Mouse (Mus musculus): ENCODE measurements around the gene Dnajc13.

Gene Dnajc13

GRCm38 (mm10) chr9:104251111-104251510 lies 11.6 kb downstream of the Dnajc13 start:
- Histone ChIP-seq H3K27me3 (ENCODE audit: insufficient read depth, low read length) (no peaks in the 10 kb centered on the region), H3K9me3 (ENCODE audit: low read length) (no peaks in the 10 kb centered on the region), H3K36me3 (ENCODE audit: insufficient read depth, low read length) (peaks cover 14% of the 10 kb centered on the region; the same call in 1 of the 2 replicates), H3K4me3 (replicated peaks; ENCODE audit: low read length) (no peak overlapping the region), H3K4me1 (replicated peaks; ENCODE audit: low read depth, low read length) (peaks cover 60% of the 10 kb centered on the region)
- TF ChIP-seq CTCF (conservative IDR thresholded peaks at IDR 0.05; ENCODE audit: low read length) (no peak), POU5F1 (IDR thresholded peaks at IDR 0.05; ENCODE audit: borderline replicate concordance, low read length) (no peak), NANOG (IDR thresholded peaks at IDR 0.05; ENCODE audit: borderline replicate concordance, low read length) (no peak)

GRCm38 (mm10) chr9:104247307-104247987 lies 15.3 kb downstream of the Dnajc13 start:
- peaks cover 37% of the 10 kb centered on the region for H3K4me1 ChIP-seq (replicated peaks; ENCODE audit: low read depth, low read length)
- no peak for TF ChIP-seq POU5F1 (IDR thresholded peaks at IDR 0.05; ENCODE audit: borderline replicate concordance, low read length)
- TF ChIP-seq CTCF (conservative IDR thresholded peaks at IDR 0.05; ENCODE audit: low read length): no peak
- no peak for TF ChIP-seq NANOG (IDR thresholded peaks at IDR 0.05; ENCODE audit: borderline replicate concordance, low read length)
- peaks cover 39% of the 10 kb centered on the region for H3K36me3 ChIP-seq (ENCODE audit: insufficient read depth, low read length)
- H3K4me3 ChIP-seq (replicated peaks; ENCODE audit: low read length): no peak overlapping the region
- H3K9me3 ChIP-seq (ENCODE audit: low read length): no peaks in the 10 kb centered on the region
- H3K27me3 ChIP-seq (ENCODE audit: insufficient read depth, low read length): no peaks in the 10 kb centered on the region

GRCm38 (mm10) chr9:104243799-104244466 lies 18.8 kb downstream of the Dnajc13 start:
- no peaks in the 10 kb centered on the region for H3K27me3 ChIP-seq (ENCODE audit: insufficient read depth, low read length)
- H3K4me1 ChIP-seq (replicated peaks; ENCODE audit: low read depth, low read length): peaks cover 38% of the 10 kb centered on the region
- TF ChIP-seq CTCF (conservative IDR thresholded peaks at IDR 0.05; ENCODE audit: low read length) (no peak), POU5F1 (IDR thresholded peaks at IDR 0.05; ENCODE audit: borderline replicate concordance, low read length) (no peak), NANOG (IDR thresholded peaks at IDR 0.05; ENCODE audit: borderline replicate concordance, low read length) (no peak)
- H3K9me3 ChIP-seq (ENCODE audit: low read length): no peaks in the 10 kb centered on the region
- no peak overlapping the region for H3K4me3 ChIP-seq (replicated peaks; ENCODE audit: low read length)
- peaks cover 52% of the 10 kb centered on the region for H3K36me3 ChIP-seq (ENCODE audit: insufficient read depth, low read length)

GRCm38 (mm10) chr9:104240146-104240545 lies 22.6 kb downstream of the Dnajc13 start:
- H3K9me3 ChIP-seq (ENCODE audit: low read length): no peaks in the 10 kb centered on the region
- TF ChIP-seq NANOG (IDR thresholded peaks at IDR 0.05; ENCODE audit: borderline replicate concordance, low read length) (no peak), POU5F1 (IDR thresholded peaks at IDR 0.05; ENCODE audit: borderline replicate concordance, low read length) (no peak), CTCF (conservative IDR thresholded peaks at IDR 0.05; ENCODE audit: low read length) (no peak)
- H3K36me3 ChIP-seq (ENCODE audit: insufficient read depth, low read length): peaks cover 65% of the 10 kb centered on the region
- H3K4me3 ChIP-seq (replicated peaks; ENCODE audit: low read length): no peak overlapping the region
- H3K27me3 ChIP-seq (ENCODE audit: insufficient read depth, low read length): no peaks in the 10 kb centered on the region
- H3K4me1 ChIP-seq (replicated peaks; ENCODE audit: low read depth, low read length): peaks cover 29% of the 10 kb centered on the region

GRCm38 (mm10) chr9:104239076-104239475 lies 23.7 kb downstream of the Dnajc13 start:
- TF ChIP-seq CTCF (conservative IDR thresholded peaks at IDR 0.05; ENCODE audit: low read length) (no peak), POU5F1 (IDR thresholded peaks at IDR 0.05; ENCODE audit: borderline replicate concordance, low read length) (no peak), NANOG (IDR thresholded peaks at IDR 0.05; ENCODE audit: borderline replicate concordance, low read length) (no peak)
- Histone ChIP-seq H3K4me1 (replicated peaks; ENCODE audit: low read depth, low read length) (peaks cover 29% of the 10 kb centered on the region), H3K4me3 (replicated peaks; ENCODE audit: low read length) (no peak overlapping the region), H3K27me3 (ENCODE audit: insufficient read depth, low read length) (no peaks in the 10 kb centered on the region), H3K36me3 (ENCODE audit: insufficient read depth, low read length) (peaks cover 73% of the 10 kb centered on the region), H3K9me3 (ENCODE audit: low read length) (no peaks in the 10 kb centered on the region)

GRCm38 (mm10) chr9:104236256-104236930 lies 26.3 kb downstream of the Dnajc13 start:
- Histone ChIP-seq H3K4me1 (replicated peaks; ENCODE audit: low read depth, low read length) (peaks cover 21% of the 10 kb centered on the region), H3K4me3 (replicated peaks; ENCODE audit: low read length) (no peak overlapping the region), H3K27me3 (ENCODE audit: insufficient read depth, low read length) (no peaks in the 10 kb centered on the region), H3K9me3 (ENCODE audit: low read length) (no peaks in the 10 kb centered on the region), H3K36me3 (ENCODE audit: insufficient read depth, low read length) (peaks cover 77% of the 10 kb centered on the region)
- TF ChIP-seq CTCF (conservative IDR thresholded peaks at IDR 0.05; ENCODE audit: low read length): no peak
- TF ChIP-seq NANOG (IDR thresholded peaks at IDR 0.05; ENCODE audit: borderline replicate concordance, low read length): no peak
- no peak for TF ChIP-seq POU5F1 (IDR thresholded peaks at IDR 0.05; ENCODE audit: borderline replicate concordance, low read length)

- TF ChIP-seq POU5F1 (IDR thresholded peaks at IDR 0.05; ENCODE audit: borderline replicate concordance, low read length) (no peak), CTCF (conservative IDR thresholded peaks at IDR 0.05; ENCODE audit: low read length) (no peak), NANOG (IDR thresholded peaks at IDR 0.05; ENCODE audit: borderline replicate concordance, low read length) (no peak)
- H3K4me3 ChIP-seq (replicated peaks; ENCODE audit: low read length): no peak overlapping the region
- no peaks in the 10 kb centered on the region for H3K27me3 ChIP-seq (ENCODE audit: insufficient read depth, low read length)
- peaks cover 19% of the 10 kb centered on the region for H3K4me1 ChIP-seq (replicated peaks; ENCODE audit: low read depth, low read length)
- peaks cover 82% of the 10 kb centered on the region for H3K36me3 ChIP-seq (ENCODE audit: insufficient read depth, low read length)
- H3K9me3 ChIP-seq (ENCODE audit: low read length): no peaks in the 10 kb centered on the region
These were observed 27.0 kb downstream of the Dnajc13 start for GRCm38 (mm10) chr9:104235751-104236150.

- no peak; the same call in 1 of the 2 replicates for TF ChIP-seq CTCF (conservative IDR thresholded peaks at IDR 0.05; ENCODE audit: low read length)
- no peak for TF ChIP-seq POU5F1 (IDR thresholded peaks at IDR 0.05; ENCODE audit: borderline replicate concordance, low read length)
- TF ChIP-seq NANOG (IDR thresholded peaks at IDR 0.05; ENCODE audit: borderline replicate concordance, low read length): no peak
- H3K27me3 ChIP-seq (ENCODE audit: insufficient read depth, low read length): no peaks in the 10 kb centered on the region
- peaks cover 93% of the 10 kb centered on the region for H3K36me3 ChIP-seq (ENCODE audit: insufficient read depth, low read length)
- H3K4me3 ChIP-seq (replicated peaks; ENCODE audit: low read length): no peak overlapping the region
- no peaks in the 10 kb centered on the region for H3K9me3 ChIP-seq (ENCODE audit: low read length)
- H3K4me1 ChIP-seq (replicated peaks; ENCODE audit: low read depth, low read length): no peaks in the 10 kb centered on the region
These were observed 28.9 kb downstream of the Dnajc13 start for GRCm38 (mm10) chr9:104233815-104234214.

Data from E14TG2a.4 (cell line).